Mouse (Mus musculus): ENCODE measurements around the gene Ado. TPM values are rescaled to one million over a fixed set of nuclear protein-coding genes. Genes with fewer than 3 reads are reported as not detected.
A peak's percentile ranks its signal among the peaks of the same experiment; 100 is the strongest.

Gene Ado
- polyA plus RNA-seq, 1 experiment from 2014 or later: 60.7 TPM

GRCm38 (mm10) chr10:67524694-67525093, 24.1 kb downstream of the Ado start:
- Histone ChIP-seq H3K27me3 (replicated peaks; ENCODE audit: control insufficient read depth, insufficient read depth, low read length) (no peaks in the 10 kb centered on the region), H3K9ac (ENCODE audit: low read depth, low read length) (no peak overlapping the region)

GRCm38 (mm10) chr10:67524130-67524529, 24.6 kb downstream of the Ado start:
- H3K27me3 ChIP-seq (replicated peaks; ENCODE audit: control insufficient read depth, insufficient read depth, low read length): no peaks in the 10 kb centered on the region
- H3K4me3 ChIP-seq (ENCODE audit: low read depth, low read length): no peak overlapping the region
- no peak overlapping the region for H3K27ac ChIP-seq (replicated peaks; ENCODE audit: low read depth, low read length)
- H3K36me3 ChIP-seq (ENCODE audit: control insufficient read depth, insufficient read depth, low read length): no peaks in the 10 kb centered on the region
- H3K9me3 ChIP-seq (ENCODE audit: control insufficient read depth, low read length): no peaks in the 10 kb centered on the region
- H3K4me2 ChIP-seq (ENCODE audit: low read depth, low read length): no peak overlapping the region
- no peak overlapping the region for H3K9ac ChIP-seq (ENCODE audit: low read depth, low read length)
- H3K4me1 ChIP-seq (ENCODE audit: control insufficient read depth, insufficient read depth, low read length): no peaks in the 10 kb centered on the region
- ATAC-seq (ENCODE audit: low read depth) (no peak), DNase-seq (ENCODE audit: low spot score) (no peak)
- 76% methylated on average over 3 of the region's 3 CpGs for WGBS

More at GRCm38 (mm10) chr10:67524694-67525093, 24.1 kb downstream of the Ado start:
- H3K4me3 ChIP-seq (ENCODE audit: low read depth, low read length): no peak overlapping the region
- H3K36me3 ChIP-seq (ENCODE audit: control insufficient read depth, insufficient read depth, low read length): no peaks in the 10 kb centered on the region
- H3K4me1 ChIP-seq (ENCODE audit: control insufficient read depth, insufficient read depth, low read length): no peaks in the 10 kb centered on the region
- H3K9me3 ChIP-seq (ENCODE audit: control insufficient read depth, low read length): no peaks in the 10 kb centered on the region
- DNase-seq (ENCODE audit: low spot score) (no peak), ATAC-seq (ENCODE audit: low read depth) (no peak)
- H3K4me2 ChIP-seq (ENCODE audit: low read depth, low read length): no peak overlapping the region
- 80% methylated on average over 7 of the region's 7 CpGs for WGBS
- no peak overlapping the region for H3K27ac ChIP-seq (replicated peaks; ENCODE audit: low read depth, low read length)

- DNase-seq (ENCODE audit: low spot score) (no peak), ATAC-seq (ENCODE audit: low read depth) (no peak)
- 85% methylated on average over 3 of the region's 3 CpGs for WGBS
- Histone ChIP-seq H3K27me3 (replicated peaks; ENCODE audit: control insufficient read depth, insufficient read depth, low read length) (no peaks in the 10 kb centered on the region), H3K4me3 (ENCODE audit: low read depth, low read length) (no peak overlapping the region), H3K4me2 (ENCODE audit: low read depth, low read length) (no peak overlapping the region), H3K4me1 (ENCODE audit: control insufficient read depth, insufficient read depth, low read length) (peaks cover 2% of the 10 kb centered on the region; the same call in 1 of the 2 replicates), H3K36me3 (ENCODE audit: control insufficient read depth, insufficient read depth, low read length) (no peaks in the 10 kb centered on the region), H3K9ac (ENCODE audit: low read depth, low read length) (no peak overlapping the region), H3K27ac (replicated peaks; ENCODE audit: low read depth, low read length) (no peak overlapping the region), H3K9me3 (ENCODE audit: control insufficient read depth, low read length) (no peaks in the 10 kb centered on the region)
These were observed 30.0 kb downstream of the Ado start for GRCm38 (mm10) chr10:67518733-67519132.

- Histone ChIP-seq H3K27ac (replicated peaks; ENCODE audit: low read depth, low read length) (no peak overlapping the region), H3K9ac (ENCODE audit: low read depth, low read length) (no peak overlapping the region), H3K4me3 (ENCODE audit: low read depth, low read length) (no peak overlapping the region), H3K4me2 (ENCODE audit: low read depth, low read length) (no peak overlapping the region), H3K9me3 (ENCODE audit: control insufficient read depth, low read length) (no peaks in the 10 kb centered on the region), H3K4me1 (ENCODE audit: control insufficient read depth, insufficient read depth, low read length) (peaks cover 3% of the 10 kb centered on the region; the same call in 1 of the 2 replicates), H3K36me3 (ENCODE audit: control insufficient read depth, insufficient read depth, low read length) (no peaks in the 10 kb centered on the region), H3K27me3 (replicated peaks; ENCODE audit: control insufficient read depth, insufficient read depth, low read length) (no peaks in the 10 kb centered on the region)
- ATAC-seq (ENCODE audit: low read depth) (no peak), DNase-seq (ENCODE audit: low spot score) (no peak)
- WGBS: 60% methylated on average over 7 of the region's 7 CpGs
These were observed 35.9 kb downstream of the Ado start for GRCm38 (mm10) chr10:67512871-67513270.

- WGBS: 40% methylated on average over 8 of the region's 8 CpGs
- no peak for ATAC-seq (ENCODE audit: low read depth)
- no peaks in the 10 kb centered on the region for H3K27me3 ChIP-seq (replicated peaks; ENCODE audit: control insufficient read depth, insufficient read depth, low read length)
- DNase-seq (ENCODE audit: low spot score): peak; percentile 30
- H3K4me1 ChIP-seq (ENCODE audit: control insufficient read depth, insufficient read depth, low read length): peaks cover 3% of the 10 kb centered on the region; the same call in 1 of the 2 replicates
- no peaks in the 10 kb centered on the region for H3K9me3 ChIP-seq (ENCODE audit: control insufficient read depth, low read length)
- H3K36me3 ChIP-seq (ENCODE audit: control insufficient read depth, insufficient read depth, low read length): no peaks in the 10 kb centered on the region
- no peak overlapping the region for H3K4me3 ChIP-seq (ENCODE audit: low read depth, low read length)
- no peak overlapping the region for H3K4me2 ChIP-seq (ENCODE audit: low read depth, low read length)
- H3K9ac ChIP-seq (ENCODE audit: low read depth, low read length): no peak overlapping the region
- H3K27ac ChIP-seq (replicated peaks; ENCODE audit: low read depth, low read length): no peak overlapping the region
These were observed 36.5 kb downstream of the Ado start for GRCm38 (mm10) chr10:67512211-67512610.

- WGBS: 75% methylated on average over 3 of the region's 3 CpGs
- Histone ChIP-seq H3K4me3 (ENCODE audit: low read depth, low read length) (no peak overlapping the region), H3K36me3 (ENCODE audit: control insufficient read depth, insufficient read depth, low read length) (no peaks in the 10 kb centered on the region), H3K9ac (ENCODE audit: low read depth, low read length) (no peak overlapping the region), H3K9me3 (ENCODE audit: control insufficient read depth, low read length) (no peaks in the 10 kb centered on the region), H3K27me3 (replicated peaks; ENCODE audit: control insufficient read depth, insufficient read depth, low read length) (no peaks in the 10 kb centered on the region), H3K27ac (replicated peaks; ENCODE audit: low read depth, low read length) (no peak overlapping the region), H3K4me1 (ENCODE audit: control insufficient read depth, insufficient read depth, low read length) (no peaks in the 10 kb centered on the region; the same call in 1 of the 2 replicates), H3K4me2 (ENCODE audit: low read depth, low read length) (no peak overlapping the region)
- ATAC-seq (ENCODE audit: low read depth) (no peak), DNase-seq (ENCODE audit: low spot score) (no peak)
These were observed 43.5 kb downstream of the Ado start for GRCm38 (mm10) chr10:67505248-67505647.

GRCm38 (mm10) chr10:67504046-67504445, 44.7 kb downstream of the Ado start:
- H3K36me3 ChIP-seq (ENCODE audit: control insufficient read depth, insufficient read depth, low read length): no peaks in the 10 kb centered on the region
- H3K4me3 ChIP-seq (ENCODE audit: low read depth, low read length): no peak overlapping the region
- H3K4me1 ChIP-seq (ENCODE audit: control insufficient read depth, insufficient read depth, low read length): no peaks in the 10 kb centered on the region; the same call in 1 of the 2 replicates
- H3K9me3 ChIP-seq (ENCODE audit: control insufficient read depth, low read length): no peaks in the 10 kb centered on the region
- WGBS: 60% methylated on average over 5 of the region's 5 CpGs
- no peak overlapping the region for H3K9ac ChIP-seq (ENCODE audit: low read depth, low read length)
- ATAC-seq (ENCODE audit: low read depth) (no peak), DNase-seq (ENCODE audit: low spot score) (no peak)
- H3K27ac ChIP-seq (replicated peaks; ENCODE audit: low read depth, low read length): no peak overlapping the region
- H3K4me2 ChIP-seq (ENCODE audit: low read depth, low read length): no peak overlapping the region
- H3K27me3 ChIP-seq (replicated peaks; ENCODE audit: control insufficient read depth, insufficient read depth, low read length): no peaks in the 10 kb centered on the region

GRCm38 (mm10) chr10:67503320-67503995, 45.3 kb downstream of the Ado start:
- ATAC-seq (ENCODE audit: low read depth) (no peak), DNase-seq (ENCODE audit: low spot score) (no peak)
- H3K27me3 ChIP-seq (replicated peaks; ENCODE audit: control insufficient read depth, insufficient read depth, low read length): no peaks in the 10 kb centered on the region
- WGBS: 63% methylated on average over 15 of the region's 15 CpGs
- no peaks in the 10 kb centered on the region; the same call in 1 of the 2 replicates for H3K4me1 ChIP-seq (ENCODE audit: control insufficient read depth, insufficient read depth, low read length)
- H3K27ac ChIP-seq (replicated peaks; ENCODE audit: low read depth, low read length): no peak overlapping the region
- no peak overlapping the region for H3K9ac ChIP-seq (ENCODE audit: low read depth, low read length)
- H3K4me3 ChIP-seq (ENCODE audit: low read depth, low read length): no peak overlapping the region
- no peak overlapping the region for H3K4me2 ChIP-seq (ENCODE audit: low read depth, low read length)
- H3K36me3 ChIP-seq (ENCODE audit: control insufficient read depth, insufficient read depth, low read length): no peaks in the 10 kb centered on the region
- H3K9me3 ChIP-seq (ENCODE audit: control insufficient read depth, low read length): no peaks in the 10 kb centered on the region

GRCm38 (mm10) chr10:67497951-67498350, 50.8 kb downstream of the Ado start:
- Histone ChIP-seq H3K4me3 (ENCODE audit: low read depth, low read length) (no peak overlapping the region), H3K27ac (replicated peaks; ENCODE audit: low read depth, low read length) (no peak overlapping the region), H3K9ac (ENCODE audit: low read depth, low read length) (no peak overlapping the region), H3K27me3 (replicated peaks; ENCODE audit: control insufficient read depth, insufficient read depth, low read length) (no peaks in the 10 kb centered on the region), H3K4me2 (ENCODE audit: low read depth, low read length) (no peak overlapping the region), H3K4me1 (ENCODE audit: control insufficient read depth, insufficient read depth, low read length) (no peaks in the 10 kb centered on the region), H3K9me3 (ENCODE audit: control insufficient read depth, low read length) (no peaks in the 10 kb centered on the region), H3K36me3 (ENCODE audit: control insufficient read depth, insufficient read depth, low read length) (no peaks in the 10 kb centered on the region)
- WGBS: 89% methylated on average over 9 of the region's 9 CpGs
- no peak for ATAC-seq (ENCODE audit: low read depth)
- DNase-seq (ENCODE audit: low spot score): no peak

Data from embryonic facial prominence, embryonic 14.5 days (tissue).